In the genomic region with DNA sequence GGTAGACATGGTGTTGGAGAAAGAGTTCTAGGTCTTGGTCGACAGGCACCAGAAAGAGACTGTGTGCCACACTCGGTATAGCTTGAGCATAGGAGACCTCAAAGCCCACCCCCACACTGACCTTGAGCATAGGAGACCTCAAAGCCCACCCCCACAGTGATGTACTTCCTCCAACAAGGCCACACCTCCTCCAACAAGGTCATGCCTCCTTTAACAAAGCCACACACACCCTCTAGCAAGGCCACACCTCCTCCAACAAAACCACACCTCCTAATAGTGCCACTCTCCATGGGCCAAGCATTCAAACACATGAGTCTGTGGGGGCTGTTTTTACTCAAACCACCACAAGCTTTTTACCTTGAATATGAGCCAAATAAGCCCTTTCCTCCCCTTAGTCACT, we compare ENCODE assay signal across 36 mouse cellular contexts. TPM values are rescaled to one million over a fixed set of nuclear protein-coding genes. Genes with fewer than 3 reads are reported as not detected.
"Had no signal": no experiment of that assay in that cellular context is flagged by ENCODE, and none has a peak within 500 bp of the region (broad histone marks: within the 10 kb centered on the region; RNA-seq: fewer than 3 reads in every experiment).

No protein-coding gene starts in this region.

- H3K4me2 ChIP-seq: heart, embryonic 11.5 days; heart, embryonic 12.5 days; heart, embryonic 13.5 days; heart, embryonic 15.5 days; hindbrain, embryonic 12.5 days; hindbrain, embryonic 13.5 days; hindbrain, embryonic 14.5 days; hindbrain, embryonic 15.5 days; intestine, embryonic 15.5 days; kidney, embryonic 15.5 days had no signal

- H3K27ac ChIP-seq: heart, embryonic 10.5 days; heart, embryonic 13.5 days; heart, embryonic 15.5 days; hindbrain, embryonic 10.5 days; hindbrain, embryonic 12.5 days; hindbrain, embryonic 13.5 days; hindbrain, embryonic 14.5 days; hindbrain, embryonic 15.5 days; hindbrain, postnatal 0 days; intestine, embryonic 15.5 days; kidney, embryonic 15.5 days; kidney, postnatal 0 days; layer of hippocampus, adult 2 months; left cerebral cortex, adult 2 months had no signal

- H3K27me3 ChIP-seq: heart, embryonic 13.5 days; heart, embryonic 15.5 days; hindbrain, embryonic 12.5 days; hindbrain, embryonic 13.5 days; hindbrain, embryonic 15.5 days; intestine, embryonic 15.5 days; kidney, embryonic 15.5 days had no signal

- H3K4me1 ChIP-seq: heart, embryonic 10.5 days; intestine, embryonic 15.5 days had no signal

- DNase-seq: heart, postnatal 10 days; heart, postnatal 14 days; heart, postnatal 36 days; heart, postnatal 4 days; kidney, adult 11 months; kidney, adult 18-20 months; kidney, adult 2 months; kidney, adult 8-10 months; kidney, adult 9 months; kidney, postnatal 10 days; kidney, postnatal 14 days; kidney, postnatal 25 days; kidney, postnatal 36 days; layer of hippocampus, adult 9-11 months; layer of hippocampus, postnatal 36 days had no signal

- H3K9ac ChIP-seq: heart, embryonic 12.5 days; heart, embryonic 13.5 days; heart, embryonic 15.5 days; hindbrain, embryonic 12.5 days; hindbrain, embryonic 13.5 days; hindbrain, embryonic 14.5 days; hindbrain, embryonic 15.5 days; intestine, embryonic 15.5 days; kidney, embryonic 15.5 days had no signal

- ATAC-seq: hindbrain, embryonic 16.5 days; hindbrain, postnatal 0 days; inflammation-experienced regulatory T-cells, adult 6 months; intestine, embryonic 15.5 days; intestine, embryonic 16.5 days had no signal

- H3K9me3 ChIP-seq: heart, embryonic 10.5 days; heart, embryonic 12.5 days; heart, embryonic 13.5 days; heart, embryonic 15.5 days; hindbrain, embryonic 10.5 days; hindbrain, embryonic 12.5 days; hindbrain, embryonic 13.5 days; hindbrain, embryonic 15.5 days; intestine, embryonic 15.5 days; kidney, embryonic 15.5 days had no signal

- H3K4me3 ChIP-seq: heart, embryonic 10.5 days; heart, embryonic 12.5 days; heart, embryonic 13.5 days; heart, embryonic 15.5 days; hindbrain, embryonic 10.5 days; hindbrain, embryonic 12.5 days; hindbrain, embryonic 13.5 days; hindbrain, embryonic 15.5 days; intestine, embryonic 15.5 days; kidney, embryonic 15.5 days; layer of hippocampus, adult 2 months; left cerebral cortex, adult 2 months had no signal

- H3K36me3 ChIP-seq: heart, embryonic 10.5 days; heart, embryonic 12.5 days; heart, embryonic 13.5 days; heart, embryonic 15.5 days; hindbrain, embryonic 10.5 days; hindbrain, embryonic 12.5 days; hindbrain, embryonic 13.5 days; hindbrain, embryonic 15.5 days; intestine, embryonic 15.5 days; kidney, embryonic 15.5 days had no signal

RNA-seq across cellular contexts. Expression of gene D930020B18Rik, which starts 21.3 kb away (rescaled TPM):
- polyA plus RNA-seq: heart, embryonic 11.5 days; heart, embryonic 13.5 days; heart, embryonic 14.5 days; heart, postnatal 0 days; hindbrain, embryonic 10.5 days had no signal
